Mouse (Mus musculus) heart, adult 8-10 months (tissue): Measurements from ENCODE around the gene Tcirg1. TPM values are rescaled to one million over a fixed set of nuclear protein-coding genes. Genes with fewer than 3 reads are reported as not detected.

Experiments used
- DNase-seq: peaks from one replicate; pipeline ENCODE4 v3.0.0; 2022; ENCODE audit warnings: low spot score
- total RNA-seq, 4 experiments: library from RNA; stranded (reverse); gene quantifications; 2 replicates each; pipeline ENCODE4 v1.2.4; 2022

Tcirg1 gene
- total RNA-seq, 4 experiments from 2014 or later = 8.5 to 13.9 (median 9.3) TPM

DNA sequence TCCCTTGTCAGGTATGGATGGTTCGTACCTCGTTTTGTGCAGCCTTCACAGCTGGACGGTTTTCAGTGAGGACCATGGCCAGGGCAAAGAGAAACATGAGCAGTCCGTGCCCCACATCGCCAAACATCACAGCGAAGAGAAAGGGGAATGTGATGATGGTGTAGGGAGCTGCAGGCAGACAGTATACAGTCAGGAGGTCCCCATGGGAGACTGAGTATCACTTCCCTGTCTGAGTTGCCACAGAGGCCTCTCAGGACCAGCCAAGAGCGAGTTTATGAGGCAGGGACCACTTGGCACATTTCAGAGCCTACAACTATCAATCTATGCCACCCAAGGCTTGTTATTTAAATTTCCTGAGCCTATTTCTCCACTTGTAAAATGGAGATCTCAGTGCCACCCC lies 8.0 kb downstream of the Tcirg1 start:
- DNase-seq = no peak

- no peak for DNase-seq
Measured at GRCm38 (mm10) chr19:3897557-3897956, 9.4 kb downstream of the Tcirg1 start.

GRCm38 (mm10) chr19:3896208-3896607 lies 10.7 kb downstream of the Tcirg1 start:
- DNase-seq = no peak

GRCm38 (mm10) chr19:3895171-3895631 lies 11.7 kb downstream of the Tcirg1 start:
- DNase-seq = no peak

DNA sequence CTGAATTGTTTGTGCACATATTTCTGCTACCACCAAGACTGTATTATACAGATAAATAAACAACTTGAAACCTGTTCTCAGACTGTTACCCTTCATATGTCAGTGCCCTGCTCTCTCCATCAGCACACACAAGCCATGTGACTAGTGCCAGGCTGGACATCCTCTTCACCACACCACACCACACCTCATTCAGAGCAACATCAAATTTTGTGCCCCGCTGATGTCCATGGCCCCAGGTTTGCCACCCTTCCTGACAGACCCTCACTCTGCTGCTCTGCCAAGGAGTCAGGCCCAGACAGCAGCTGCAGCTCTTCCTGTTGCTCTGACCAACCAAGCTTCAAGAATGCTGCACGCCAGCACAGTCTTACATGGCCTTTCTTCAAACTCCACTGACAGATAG lies 12.6 kb downstream of the Tcirg1 start:
- no peak for DNase-seq

- no peak for DNase-seq
Measured at GRCm38 (mm10) chr19:3893545-3894116, 13.3 kb downstream of the Tcirg1 start.

GRCm38 (mm10) chr19:3890181-3890580 lies 16.8 kb downstream of the Tcirg1 start:
- no peak for DNase-seq

DNA sequence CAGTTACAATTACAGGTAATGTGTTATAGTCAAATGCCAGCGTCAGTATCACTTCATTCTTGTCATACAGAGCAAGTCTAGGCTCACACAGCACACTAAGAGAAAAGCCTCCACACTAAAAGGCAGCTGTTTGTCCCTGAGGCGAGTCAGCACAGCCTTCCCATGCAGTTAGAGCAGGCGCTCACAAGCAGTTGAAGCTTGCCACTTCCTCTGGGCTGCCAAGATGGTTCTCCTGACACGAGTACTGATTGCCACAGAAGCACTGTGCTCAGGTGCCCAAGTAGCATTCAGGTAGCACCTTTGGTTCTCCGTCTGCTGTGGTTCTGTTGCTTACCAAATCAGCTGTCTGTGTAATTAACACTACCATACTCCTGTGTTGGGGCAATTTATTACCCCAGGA lies 17.8 kb downstream of the Tcirg1 start:
- DNase-seq = no peak

DNA sequence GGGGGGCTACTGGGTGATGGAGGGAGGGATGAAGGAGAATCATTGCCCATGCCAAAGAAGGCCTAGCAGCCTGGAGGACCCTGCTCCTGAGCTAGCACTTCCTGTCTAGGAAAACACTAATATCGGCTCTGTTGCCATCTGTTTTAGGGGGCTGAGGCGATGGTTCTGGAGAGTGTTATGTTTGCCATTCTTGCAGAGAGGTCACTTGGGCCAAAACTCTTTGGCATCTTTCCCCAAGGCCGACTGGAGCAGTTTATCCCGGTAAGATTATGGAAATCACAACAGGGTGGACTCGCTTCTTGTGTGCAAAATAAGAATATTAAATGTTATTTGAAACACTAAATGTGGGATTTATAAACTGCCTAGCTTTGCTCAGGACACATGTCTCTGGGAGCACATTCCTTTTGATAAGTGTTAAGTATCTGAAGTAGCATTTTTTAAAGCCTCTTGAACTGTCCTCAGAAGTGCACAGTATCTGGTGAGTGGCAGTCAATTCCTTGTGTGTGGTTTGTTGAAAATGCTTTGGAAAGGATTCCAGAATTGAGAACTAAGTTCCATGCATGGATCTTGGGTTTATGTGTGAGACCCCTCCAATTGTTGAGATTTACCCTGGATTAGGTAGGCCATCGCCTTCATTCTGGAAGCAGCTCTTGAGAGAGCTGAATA lies 22.5 kb downstream of the Tcirg1 start:
- no peak for DNase-seq

DNA sequence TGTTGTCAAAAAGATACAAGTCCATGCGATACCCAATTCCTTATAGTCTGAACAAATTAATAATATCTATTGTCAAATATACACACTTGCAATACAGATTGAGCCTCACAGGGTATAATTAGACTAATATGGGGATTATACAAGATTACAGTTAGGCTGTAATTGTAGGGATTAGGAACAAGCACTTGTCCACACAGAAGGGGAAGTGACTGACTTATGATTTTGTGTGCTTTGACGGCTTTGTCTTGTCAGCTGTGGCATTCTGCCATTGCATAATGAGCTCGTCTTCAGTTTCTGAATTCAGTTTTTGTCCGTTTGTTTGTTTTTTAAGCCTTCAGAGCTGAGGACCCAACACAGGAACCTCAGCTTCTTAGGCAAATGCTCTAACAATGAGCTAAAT lies 24.7 kb downstream of the Tcirg1 start:
- DNase-seq = no peak

DNA sequence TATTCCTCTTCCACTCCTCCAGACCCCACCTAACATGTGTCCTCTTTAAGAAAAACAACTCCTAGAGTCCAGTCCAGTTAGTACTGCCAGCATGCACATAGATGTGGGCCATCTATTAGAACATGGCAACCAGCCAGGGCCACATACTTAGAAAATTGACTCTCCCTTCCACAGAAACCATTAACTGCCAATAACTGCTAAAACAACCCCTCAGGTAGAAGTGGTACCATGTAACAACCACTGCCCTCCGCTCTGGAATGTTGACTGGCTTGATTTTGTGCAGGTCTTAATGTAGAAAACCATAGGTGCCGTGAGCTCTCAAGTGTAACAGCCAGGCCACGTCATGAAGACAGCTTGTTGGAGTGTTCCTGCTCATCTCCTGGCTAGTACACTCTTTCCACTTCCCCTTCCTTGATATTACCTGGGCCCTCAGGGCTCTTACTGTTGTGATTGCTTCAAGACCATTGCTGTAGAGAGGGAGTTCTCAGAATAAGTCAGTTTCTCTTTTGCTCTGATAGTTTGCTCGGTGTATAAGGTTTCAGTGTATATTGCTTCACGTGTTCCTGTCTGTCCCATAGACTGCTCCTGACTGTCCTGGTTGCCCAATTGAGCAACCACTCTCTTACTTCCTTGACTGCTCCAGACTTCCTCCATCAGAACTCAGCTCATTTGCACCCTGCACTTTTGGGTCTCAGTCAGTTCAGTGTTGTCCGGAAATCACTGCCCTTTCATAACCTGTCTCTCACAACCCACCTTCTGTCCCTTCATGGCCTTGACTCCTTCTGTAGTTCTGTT lies 26.7 kb downstream of the Tcirg1 start:
- DNase-seq = no peak

DNA sequence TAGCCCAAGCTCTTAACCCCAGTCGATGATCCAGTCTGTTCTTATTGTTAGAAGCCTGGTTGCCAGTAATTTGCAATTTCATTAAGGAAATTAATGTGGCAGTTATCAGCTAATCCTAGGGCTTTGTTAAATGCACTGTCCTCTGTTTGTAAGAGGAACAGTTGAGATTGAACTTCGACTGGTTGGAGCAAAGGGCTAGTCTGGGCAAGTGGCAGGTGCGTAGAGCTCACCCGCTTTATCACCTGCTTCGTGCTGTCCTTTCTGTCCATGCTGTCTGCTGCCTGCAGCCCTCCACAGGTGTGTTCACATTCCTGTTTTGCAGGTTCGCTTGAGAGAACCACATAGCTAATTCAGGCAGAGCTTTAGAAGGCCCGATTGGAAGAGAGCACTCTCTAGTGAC lies 31.9 kb downstream of the Tcirg1 start:
- DNase-seq = no peak

DNA sequence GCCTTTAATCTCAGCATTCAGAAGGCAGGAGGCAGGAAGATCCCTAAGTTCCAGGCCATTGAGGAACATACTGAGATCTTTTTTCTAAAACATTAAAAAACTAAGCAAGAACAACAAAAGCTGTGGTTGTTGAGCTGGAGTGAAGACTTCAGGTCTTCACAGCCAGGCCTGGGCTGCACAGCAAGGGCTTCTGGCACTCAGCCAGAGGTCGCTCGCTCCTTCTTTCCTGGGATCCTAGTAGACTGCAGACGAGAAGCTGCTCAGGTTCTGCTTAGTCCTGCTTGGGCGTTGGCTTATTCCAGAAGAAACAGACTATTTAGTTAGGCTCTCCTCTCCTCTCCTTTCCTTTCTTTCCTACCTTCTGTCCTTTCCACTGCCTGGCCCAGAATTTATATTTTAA lies 34.6 kb downstream of the Tcirg1 start:
- no peak for DNase-seq

GRCm38 (mm10) chr19:3871468-3871867 lies 35.5 kb downstream of the Tcirg1 start:
- DNase-seq = no peak

DNA sequence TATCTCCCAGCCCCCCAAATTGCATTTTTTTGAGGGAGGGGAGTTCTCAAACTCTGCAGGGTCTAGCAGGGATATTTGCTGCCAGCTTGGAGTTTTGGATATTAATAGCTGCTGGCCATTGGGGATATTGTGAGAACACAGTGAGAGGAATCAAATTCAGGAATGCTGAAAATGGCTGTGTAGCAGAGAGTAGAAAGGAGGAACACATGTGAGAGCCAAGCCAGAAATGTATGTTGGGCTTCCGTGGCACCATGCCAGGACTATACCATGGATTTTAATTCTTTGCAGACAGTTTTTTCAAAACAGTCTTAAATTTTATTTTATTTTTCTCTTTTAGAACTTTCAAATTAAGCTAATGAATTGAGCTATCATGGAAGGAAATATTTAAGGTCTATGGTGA lies 38.6 kb downstream of the Tcirg1 start:
- DNase-seq = no peak

GRCm38 (mm10) chr19:3864960-3865359 lies 42.0 kb downstream of the Tcirg1 start:
- DNase-seq = no peak

GRCm38 (mm10) chr19:3862713-3863112 lies 44.2 kb downstream of the Tcirg1 start:
- DNase-seq = no peak

GRCm38 (mm10) chr19:3857220-3857619 lies 49.7 kb downstream of the Tcirg1 start:
- no peak for DNase-seq

GRCm38 (mm10) chr19:3855601-3856000 lies 51.3 kb downstream of the Tcirg1 start:
- DNase-seq = no peak

- no peak for DNase-seq
Measured at GRCm38 (mm10) chr19:3855091-3855490, 51.8 kb downstream of the Tcirg1 start.

DNA sequence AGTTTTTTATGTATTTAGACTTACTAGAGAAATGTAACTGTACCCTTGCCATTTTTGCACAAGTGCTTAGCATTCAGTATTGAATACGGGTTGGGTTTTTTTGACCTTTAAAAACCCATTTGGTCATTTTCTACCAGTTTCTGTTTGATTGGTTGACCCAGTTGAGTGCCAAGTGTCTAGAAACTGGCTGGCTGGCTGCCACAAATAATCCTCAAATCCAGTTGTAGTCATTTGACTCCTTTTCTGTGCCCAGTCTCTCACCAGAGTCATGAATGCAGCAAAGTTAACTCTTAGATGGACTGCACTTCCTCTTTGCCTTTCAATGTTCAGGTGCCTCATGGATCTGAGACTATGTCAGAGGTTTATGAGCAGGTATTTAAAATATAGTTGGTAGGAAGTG lies 53.0 kb downstream of the Tcirg1 start:
- DNase-seq = no peak

GRCm38 (mm10) chr19:3853121-3853520 lies 53.8 kb downstream of the Tcirg1 start:
- no peak for DNase-seq
